Mouse (Mus musculus) brain, embryonic 14.5 days (tissue): ENCODE results near the gene Wapl.

Experiments
- CTCF ChIP-seq: fragments of 200-500 bp; IDR thresholded peaks from 2 replicates; pipeline ENCODE4 v1.5.1; 2012; ENCODE audit warnings: inconsistent platforms, mild to moderate bottlenecking, moderate library complexity, borderline replicate concordance; ENCODE audit not compliant: insufficient read depth, insufficient read length; ENCODE audit errors: extremely low read depth
- POLR2A ChIP-seq: fragments of 200-500 bp; IDR thresholded peaks from 2 replicates; pipeline ENCODE4 v1.6.1; 2012; ENCODE audit warnings: mild to moderate bottlenecking, inconsistent platforms, borderline replicate concordance; ENCODE audit not compliant: poor library complexity, insufficient read depth, insufficient read length, severe bottlenecking; ENCODE audit errors: extremely low read depth

GRCm38 (mm10) chr14:34660351-34660787, 13.4 kb upstream of the Wapl start:
- TF ChIP-seq POLR2A (no peak), CTCF (no peak)
